Mouse (Mus musculus): ENCODE data around the gene Gm15446. TPM values are rescaled to one million over a fixed set of nuclear protein-coding genes. Genes with fewer than 3 reads are reported as not detected.
"Not testable (repeated sequence)": the region's sequence is repeated elsewhere in the genome, so short reads cannot be mapped to it uniquely, and the experiment has no call there.

The Gm15446 gene
- polyA plus RNA-seq (2012; ENCODE audit: insufficient read depth, insufficient read length, missing spikeins) = 10.5 and 13.2 TPM in 2 replicates

DNA sequence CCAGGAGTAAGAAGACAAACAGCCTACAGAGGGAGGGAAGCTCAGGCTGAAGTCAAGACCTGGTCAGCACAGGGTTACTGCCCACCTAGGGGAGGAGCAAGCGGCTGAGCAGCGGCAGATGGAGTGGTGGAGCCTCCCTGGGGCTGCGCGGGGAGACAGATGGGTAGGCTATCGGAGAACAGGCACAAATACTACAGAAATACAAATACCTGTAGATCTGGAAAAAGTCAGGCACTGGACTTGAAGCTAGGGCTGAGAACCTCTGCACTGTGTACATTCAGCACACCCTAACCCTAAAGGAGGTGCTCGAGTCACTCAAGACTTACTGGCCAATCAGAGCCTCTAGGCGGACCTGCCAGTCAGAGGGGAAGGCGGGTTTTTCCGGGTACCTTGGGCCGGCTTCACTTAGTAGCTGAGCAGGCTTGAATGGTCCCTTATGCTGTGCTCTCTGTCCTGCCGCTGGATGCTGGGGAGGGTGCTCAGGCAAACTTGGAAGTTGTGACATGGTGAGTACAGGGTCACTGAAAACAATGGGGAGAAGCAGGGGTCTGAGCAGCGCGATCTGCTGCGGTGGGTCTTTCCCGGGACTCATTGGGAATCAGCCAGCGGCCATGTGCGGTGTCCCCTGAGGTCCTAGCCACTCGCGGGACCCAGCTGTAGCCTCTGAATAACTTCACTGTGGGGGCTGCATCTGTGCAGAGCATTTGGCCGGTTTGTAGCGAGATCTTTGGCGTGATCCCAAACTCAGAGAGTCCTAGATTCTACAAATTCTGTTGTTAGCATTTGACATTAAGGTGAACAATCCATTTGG lies at the start of gene Gm15446:
Gene Gm15446 (plus strand): TSS at position 140 of the 811 bp plus-strand sequence.
- H3K4me1 ChIP-seq (ENCODE audit: control insufficient read depth, insufficient read depth, low read length); H3K27ac ChIP-seq (ENCODE audit: insufficient read depth, low read depth, low read length): not testable (repeated sequence)
- peak within 1 kb of the TSS; percentile 74 for H3K4me3 ChIP-seq (ENCODE audit: insufficient read depth, low read length)

DNA sequence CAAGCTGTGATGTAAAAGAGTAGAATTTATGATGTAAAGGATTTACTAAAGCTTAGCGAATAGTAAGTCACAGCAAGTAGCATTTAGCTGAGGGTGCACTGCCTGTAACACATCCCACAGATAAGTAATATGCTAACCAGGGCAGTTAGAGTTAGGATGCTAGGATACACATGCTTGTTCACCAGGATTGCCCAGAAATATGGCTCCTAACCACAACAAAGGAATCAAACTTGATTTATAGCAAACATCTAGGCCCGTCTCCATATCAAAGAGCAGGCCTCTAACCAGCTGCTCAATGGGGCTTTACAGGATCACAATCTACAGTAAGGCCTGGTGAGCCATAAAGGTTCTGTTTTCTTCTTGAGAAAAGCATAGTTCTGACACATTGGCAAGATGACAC lies 929 bp downstream of the Gm15446 start:
- H3K4me3 ChIP-seq (ENCODE audit: insufficient read depth, low read length) = peak overlapping the region; percentile 74
- not testable (repeated sequence) for H3K27ac ChIP-seq (ENCODE audit: insufficient read depth, low read depth, low read length); H3K4me1 ChIP-seq (ENCODE audit: control insufficient read depth, insufficient read depth, low read length)

DNA sequence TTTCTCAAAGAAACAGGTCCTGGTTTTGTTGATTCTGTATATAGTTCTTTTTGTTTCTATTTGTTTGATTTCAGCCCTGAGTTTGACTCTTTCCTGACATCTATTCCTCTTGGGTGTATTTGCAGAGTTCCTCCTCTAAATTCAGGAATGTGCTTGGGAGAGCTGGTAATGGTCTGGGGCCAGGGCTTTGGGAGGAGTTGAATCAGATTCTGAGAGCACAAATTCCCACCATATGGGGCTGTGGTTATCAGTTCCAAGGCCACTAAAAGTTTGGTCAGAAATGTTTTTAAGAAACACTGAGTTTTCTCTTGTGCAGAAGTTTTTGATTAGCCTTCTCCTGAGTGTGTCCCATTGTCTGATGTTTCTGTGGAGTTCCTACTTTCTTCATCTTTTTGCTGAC lies 1.7 kb downstream of the Gm15446 start:
- Histone ChIP-seq H3K4me3 (ENCODE audit: insufficient read depth, low read length) (no peak overlapping the region), H3K27ac (ENCODE audit: insufficient read depth, low read depth, low read length) (no peak overlapping the region), H3K4me1 (ENCODE audit: control insufficient read depth, insufficient read depth, low read length) (peaks cover 6% of the 10 kb centered on the region)
- no peak for TF ChIP-seq POLR2A (IDR thresholded peaks at IDR 0.05; ENCODE audit: borderline replicate concordance, low read depth, low read length)
- no peak for TF ChIP-seq CTCF (IDR thresholded peaks at IDR 0.05; ENCODE audit: low read depth, low read length)

DNA sequence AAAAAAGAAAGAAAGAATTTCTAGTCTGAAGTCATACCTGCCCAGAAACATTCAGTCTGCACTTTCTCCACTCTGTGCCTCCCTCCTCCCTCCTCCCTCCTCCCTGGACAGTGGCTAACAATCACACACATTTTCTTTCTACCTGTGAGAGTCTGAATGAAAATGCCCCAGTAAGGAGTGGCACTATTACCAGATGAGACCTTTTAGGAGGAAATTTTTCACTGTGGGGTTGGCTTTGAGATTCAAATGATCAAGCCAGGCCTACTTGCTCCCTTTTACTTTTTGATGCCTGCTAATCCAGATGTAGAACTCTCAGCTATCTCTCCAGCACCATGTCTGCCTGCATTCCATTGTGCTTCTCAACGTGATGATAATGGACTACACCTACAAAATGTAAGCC lies 27.1 kb downstream of the Gm15446 start:
- TF ChIP-seq CTCF (IDR thresholded peaks at IDR 0.05; ENCODE audit: low read depth, low read length) = no peak
- TF ChIP-seq POLR2A (IDR thresholded peaks at IDR 0.05; ENCODE audit: borderline replicate concordance, low read depth, low read length) = no peak
- no peak overlapping the region for H3K4me3 ChIP-seq (ENCODE audit: insufficient read depth, low read length)
- no peak overlapping the region for H3K27ac ChIP-seq (ENCODE audit: insufficient read depth, low read depth, low read length)
- no peaks in the 10 kb centered on the region for H3K4me1 ChIP-seq (ENCODE audit: control insufficient read depth, insufficient read depth, low read length)

DNA sequence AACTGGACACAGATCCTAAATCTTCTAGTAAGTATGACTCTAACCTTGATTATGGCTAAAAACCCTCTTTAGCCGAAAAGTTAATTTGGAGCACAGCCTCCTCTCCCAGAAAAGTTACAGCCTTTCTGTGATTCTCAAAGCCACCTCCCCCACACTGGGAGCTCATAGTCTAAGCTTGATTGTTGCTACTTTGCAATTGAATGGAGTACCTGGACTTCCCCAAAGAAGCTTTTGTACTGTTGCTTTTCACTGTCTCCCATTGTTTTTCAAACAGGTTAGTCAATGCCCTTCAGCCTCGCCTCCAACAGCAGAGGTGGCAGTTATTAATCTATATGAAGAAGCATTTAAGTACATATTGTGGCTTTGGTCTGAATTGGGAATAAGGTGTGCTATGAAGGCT lies 57.5 kb downstream of the Gm15446 start:
- not testable (repeated sequence) for H3K27ac ChIP-seq (ENCODE audit: insufficient read depth, low read depth, low read length); H3K4me3 ChIP-seq (ENCODE audit: insufficient read depth, low read length); H3K4me1 ChIP-seq (ENCODE audit: control insufficient read depth, insufficient read depth, low read length)

Other genes starting within 250 kb of the Gm15446 start
- gene 5430403G16Rik, start 232.4 kb upstream of the Gm15446 start, polyA plus RNA-seq (2012; ENCODE audit: insufficient read depth, insufficient read length, missing spikeins) = 2.7 and 3.7 TPM in 2 replicates
- gene 4930522L14Rik, start 171.5 kb upstream of the Gm15446 start, polyA plus RNA-seq (2012; ENCODE audit: insufficient read depth, insufficient read length, missing spikeins) = 10.5 and 12.2 TPM in 2 replicates
- gene Zfp932, start 73.1 kb downstream of the Gm15446 start, polyA plus RNA-seq (2012; ENCODE audit: insufficient read depth, insufficient read length, missing spikeins) = 13.6 and 20.8 TPM in 2 replicates
- gene Gm17655, start 149.1 kb downstream of the Gm15446 start, polyA plus RNA-seq (2012; ENCODE audit: insufficient read depth, insufficient read length, missing spikeins) = 5.3 and 8.8 TPM in 2 replicates
- gene Gm35315, start 171.0 kb downstream of the Gm15446 start, polyA plus RNA-seq (2012; ENCODE audit: insufficient read depth, insufficient read length, missing spikeins) = 0.61 and 0.79 TPM in 2 replicates
- gene Plcxd1, start 176.6 kb downstream of the Gm15446 start, polyA plus RNA-seq (2012; ENCODE audit: insufficient read depth, insufficient read length, missing spikeins) = not detected in 2 replicates
- 26.0 and 29.1 TPM in 2 replicates for gene Gtpbp6, start 184.8 kb downstream of the Gm15446 start, polyA plus RNA-seq (2012; ENCODE audit: insufficient read depth, insufficient read length, missing spikeins)
- 3.1 and 4.5 TPM in 2 replicates for gene Zfp605, start 186.7 kb downstream of the Gm15446 start, polyA plus RNA-seq (2012; ENCODE audit: insufficient read depth, insufficient read length, missing spikeins)
- gene Chfr, start 212.4 kb downstream of the Gm15446 start, polyA plus RNA-seq (2012; ENCODE audit: insufficient read depth, insufficient read length, missing spikeins) = 42.3 and 42.5 TPM in 2 replicates

All from bone marrow macrophage, adult 2 months (primary cell).